Mouse (Mus musculus) E14TG2a.4 (cell line): Measurements from ENCODE around the gene Trip11.

Experiments used
- CTCF ChIP-seq: conservative IDR thresholded peaks from 2 replicates; pipeline ENCODE4 v1.5.1; 2014; ENCODE audit warnings: low read length
- NANOG ChIP-seq: IDR thresholded peaks from 2 replicates; pipeline ENCODE4 v1.6.1; 2014; ENCODE audit warnings: borderline replicate concordance, low read length, mixed read lengths
- POU5F1 ChIP-seq: IDR thresholded peaks from 2 replicates; pipeline ENCODE4 v1.6.1; 2014; ENCODE audit warnings: low read length, borderline replicate concordance

GRCm38 (mm10) chr12:101922313-101922712, 9.2 kb upstream of the Trip11 start:
- TF ChIP-seq CTCF = no peak
- TF ChIP-seq NANOG = no peak
- TF ChIP-seq POU5F1 = no peak
